Mouse (Mus musculus): Measurements from ENCODE around the gene Ifitm5.
"Not testable (repeated sequence)": the region's sequence is repeated elsewhere in the genome, so short reads cannot be mapped to it uniquely, and the experiment has no call there.

The Ifitm5 gene

GRCm38 (mm10) chr7:140949824-140950530, at the start of gene Ifitm5:
Gene Ifitm5 (minus strand): TSS chr7:140950291.
- DNase-seq = no peak

- DNase-seq = no peak
These were observed 49.0 kb upstream of the Ifitm5 start for GRCm38 (mm10) chr7:140998853-140999700.

GRCm38 (mm10) chr7:140997817-140998216, 47.7 kb upstream of the Ifitm5 start:
- no peak for DNase-seq

- no peak for DNase-seq
These were observed 41.1 kb upstream of the Ifitm5 start for GRCm38 (mm10) chr7:140991117-140991689.

GRCm38 (mm10) chr7:140990622-140991021, 40.5 kb upstream of the Ifitm5 start:
- no peak for DNase-seq

GRCm38 (mm10) chr7:140990185-140990584, 40.1 kb upstream of the Ifitm5 start:
- DNase-seq = no peak

- no peak for DNase-seq
These were observed 38.9 kb upstream of the Ifitm5 start for GRCm38 (mm10) chr7:140989022-140989421.

- no peak for DNase-seq
These were observed 37.4 kb upstream of the Ifitm5 start for GRCm38 (mm10) chr7:140987182-140988138.

- no peak for DNase-seq
These were observed 32.9 kb upstream of the Ifitm5 start for GRCm38 (mm10) chr7:140982971-140983370.

GRCm38 (mm10) chr7:140981704-140982103, 31.6 kb upstream of the Ifitm5 start:
- no peak for DNase-seq

GRCm38 (mm10) chr7:140976720-140977119, 26.6 kb upstream of the Ifitm5 start:
- DNase-seq = not testable (repeated sequence)

GRCm38 (mm10) chr7:140975465-140975864, 25.4 kb upstream of the Ifitm5 start:
- DNase-seq = no peak

- DNase-seq = no peak
These were observed 24.8 kb upstream of the Ifitm5 start for GRCm38 (mm10) chr7:140974940-140975339.

- DNase-seq = no peak
These were observed 23.5 kb upstream of the Ifitm5 start for GRCm38 (mm10) chr7:140973396-140974165.

GRCm38 (mm10) chr7:140971479-140972171, 21.5 kb upstream of the Ifitm5 start:
- peak; percentile 44 for DNase-seq

- no peak for DNase-seq
These were observed 20.8 kb upstream of the Ifitm5 start for GRCm38 (mm10) chr7:140970931-140971330.

GRCm38 (mm10) chr7:140968710-140969109, 18.6 kb upstream of the Ifitm5 start:
- not testable (repeated sequence) for DNase-seq

- no peak for DNase-seq
These were observed 17.9 kb upstream of the Ifitm5 start for GRCm38 (mm10) chr7:140967862-140968591.

GRCm38 (mm10) chr7:140966921-140967320, 16.8 kb upstream of the Ifitm5 start, which contains the start of gene Ifitm1:
Gene Ifitm1 (plus strand): TSS chr7:140967221.
- DNase-seq = no peak

GRCm38 (mm10) chr7:140962733-140963132, 12.6 kb upstream of the Ifitm5 start:
- no peak for DNase-seq
